Mouse (Mus musculus): ENCODE measurements around the gene Siah3.

Gene Siah3

GRCm38 (mm10) chr14:75525376-75526145 lies 69.8 kb downstream of the Siah3 start:
- no peak for DNase-seq

GRCm38 (mm10) chr14:75527464-75528190 lies 71.8 kb downstream of the Siah3 start:
- peak; percentile 69 to 78 for DNase-seq

- no peak for DNase-seq
Measured at GRCm38 (mm10) chr14:75530815-75531353, 75.1 kb downstream of the Siah3 start.

- no peak for DNase-seq
Measured at GRCm38 (mm10) chr14:75539205-75539604, 83.4 kb downstream of the Siah3 start.

GRCm38 (mm10) chr14:75540216-75540995 lies 84.6 kb downstream of the Siah3 start:
- DNase-seq, result peak; percentile 14 to 19

GRCm38 (mm10) chr14:75540996-75541350 lies 85.2 kb downstream of the Siah3 start:
- DNase-seq, result peak in 1 of 2 experiments; percentile 33

GRCm38 (mm10) chr14:75541731-75542130 lies 85.9 kb downstream of the Siah3 start:
- peak; percentile 43 to 64 for DNase-seq

GRCm38 (mm10) chr14:75561577-75562331 lies 106.0 kb downstream of the Siah3 start:
- DNase-seq, result peak in 1 of 2 experiments; percentile 33

GRCm38 (mm10) chr14:75565534-75566140 lies 109.9 kb downstream of the Siah3 start:
- DNase-seq, result peak; percentile 77 to 83

- DNase-seq, result no peak
Measured at GRCm38 (mm10) chr14:75566303-75566702, 110.5 kb downstream of the Siah3 start.

- DNase-seq, result no peak
Measured at GRCm38 (mm10) chr14:75579010-75579409, 123.2 kb downstream of the Siah3 start.
